Mouse (Mus musculus): ENCODE results near the gene Zfp503. TPM values are rescaled to one million over a fixed set of nuclear protein-coding genes. Genes with fewer than 3 reads are reported as not detected.

Gene Zfp503
- polyA plus RNA-seq, 1 experiment from 2014 or later = 16.5 TPM

DNA sequence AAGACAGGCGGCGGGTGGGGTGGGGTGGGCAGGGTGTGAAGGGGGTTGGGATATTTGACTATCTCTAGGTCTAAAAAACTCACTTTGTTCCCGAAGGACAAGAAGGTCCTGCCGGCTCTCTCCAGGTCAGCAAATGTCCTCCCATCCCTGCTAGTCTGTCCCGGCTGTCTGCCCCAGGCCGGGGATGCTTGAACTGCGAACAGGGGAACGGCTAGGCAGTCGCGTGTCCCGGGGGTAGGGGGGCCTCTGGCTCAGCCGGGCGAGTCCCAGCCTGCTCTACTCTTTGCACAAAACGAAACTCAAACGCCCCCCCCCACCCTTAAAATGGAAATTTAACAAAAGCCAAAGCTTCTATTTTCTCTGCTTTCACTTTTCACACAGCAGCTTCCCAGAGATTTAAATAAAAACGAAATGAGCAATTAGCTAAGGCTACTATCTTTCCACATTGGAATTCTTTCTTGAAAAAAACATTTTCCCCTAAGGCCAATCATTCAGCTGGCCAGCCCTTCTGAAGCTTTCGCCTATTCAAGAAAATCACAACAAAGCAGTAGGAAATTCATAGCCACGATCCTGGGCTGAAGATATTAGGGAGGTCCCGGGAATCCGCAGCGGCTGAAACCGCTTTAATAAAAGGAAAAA is 6.0 kb downstream of the Zfp503 start:
- H3K4me2 ChIP-seq (replicated peaks) = peak overlapping the region; percentile 82
- peak overlapping the region; percentile 70 for H3K27ac ChIP-seq
- H3K4me1 ChIP-seq (replicated peaks) = peaks cover 12% of the 10 kb centered on the region; the same call in 1 of the 2 replicates
- no peaks in the 10 kb centered on the region for H3K9me3 ChIP-seq
- H3K9ac ChIP-seq = peak overlapping the region; percentile 68
- ATAC-seq = no peak
- no peaks in the 10 kb centered on the region for H3K27me3 ChIP-seq (replicated peaks)
- 6% methylated on average over 22 of the region's 22 CpGs for WGBS
- H3K36me3 ChIP-seq = peaks cover 5% of the 10 kb centered on the region; the same call in 1 of the 2 replicates
- H3K4me3 ChIP-seq (replicated peaks) = peak overlapping the region; percentile 43

DNA sequence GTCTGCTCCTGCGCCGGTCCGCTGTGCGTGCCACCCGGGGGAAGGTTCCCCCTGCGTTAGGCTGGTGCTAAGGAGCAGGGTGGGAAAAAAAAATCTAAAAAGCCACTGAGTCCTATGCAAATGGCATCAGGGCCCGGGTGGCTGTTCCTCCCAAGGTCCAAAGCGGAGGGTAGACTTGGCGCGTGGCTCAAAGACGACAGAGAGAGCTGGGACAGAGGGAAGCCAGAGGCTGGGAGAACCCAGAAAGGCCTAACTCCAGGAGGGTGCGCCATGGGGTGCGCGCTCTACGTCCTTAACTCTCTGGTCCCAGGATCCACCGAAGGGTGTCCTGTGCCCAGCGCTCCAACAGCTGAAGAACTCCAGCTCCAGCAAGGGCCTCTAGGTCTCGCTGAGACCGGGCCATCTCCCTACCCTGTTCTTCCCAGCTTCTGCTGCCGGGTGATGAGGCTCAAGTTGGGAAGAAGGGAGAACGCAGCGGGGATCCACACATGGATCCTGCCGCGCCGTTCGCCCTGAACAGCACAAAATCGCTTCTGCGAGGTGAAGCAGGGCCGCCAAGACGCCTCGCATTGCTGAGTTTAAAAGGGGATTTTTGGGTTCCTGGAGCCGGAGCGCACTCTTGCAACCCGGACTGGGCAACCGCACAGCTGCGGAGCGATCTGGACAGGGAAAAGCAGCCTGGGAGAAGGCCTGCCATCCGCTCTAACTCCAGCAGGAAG is 6.7 kb downstream of the Zfp503 start:
- Histone ChIP-seq H3K4me3 (replicated peaks) (peak overlapping the region; percentile 43), H3K27ac (peak overlapping the region; percentile 70), H3K9ac (peak overlapping the region; percentile 68), H3K4me1 (replicated peaks) (peaks cover 12% of the 10 kb centered on the region; the same call in 1 of the 2 replicates), H3K4me2 (replicated peaks) (peak overlapping the region; percentile 82), H3K36me3 (peaks cover 5% of the 10 kb centered on the region; the same call in 1 of the 2 replicates), H3K9me3 (no peaks in the 10 kb centered on the region), H3K27me3 (replicated peaks) (no peaks in the 10 kb centered on the region)
- no peak for ATAC-seq
- WGBS = 15% methylated on average over 38 of the region's 38 CpGs

DNA sequence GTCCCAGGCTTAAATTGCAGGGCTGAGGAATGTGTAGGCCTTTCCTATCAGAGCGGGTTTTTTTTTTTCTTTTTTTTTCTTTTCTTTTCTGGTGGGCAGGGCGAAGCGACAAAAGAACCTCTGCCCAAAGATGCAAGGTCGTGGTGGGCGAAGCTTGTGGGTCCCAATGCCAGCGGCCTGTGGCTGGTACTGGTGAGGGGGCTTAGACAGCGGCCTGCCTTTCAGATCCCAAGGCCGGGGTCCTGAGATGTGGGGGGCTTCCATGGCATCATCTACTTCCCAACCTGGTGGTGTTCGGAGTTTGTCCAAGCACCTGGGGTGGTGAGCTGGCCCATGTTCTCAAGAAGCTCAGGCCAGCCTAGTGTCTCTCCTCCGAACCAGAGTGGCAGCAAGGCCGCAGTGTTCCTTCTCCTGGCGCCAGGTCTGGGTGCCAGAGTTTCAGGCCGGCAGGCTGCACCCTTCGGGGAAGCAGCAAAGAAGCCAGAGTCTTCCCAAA is 7.3 kb downstream of the Zfp503 start:
- Histone ChIP-seq H3K27me3 (replicated peaks) (no peaks in the 10 kb centered on the region), H3K36me3 (peaks cover 5% of the 10 kb centered on the region; the same call in 1 of the 2 replicates), H3K4me3 (replicated peaks) (peak overlapping the region; percentile 43), H3K4me1 (replicated peaks) (peaks cover 12% of the 10 kb centered on the region; the same call in 1 of the 2 replicates), H3K27ac (peak overlapping the region; percentile 70), H3K9me3 (no peaks in the 10 kb centered on the region), H3K4me2 (replicated peaks) (peak overlapping the region; percentile 82), H3K9ac (peak overlapping the region; percentile 68)
- ATAC-seq = no peak
- 49% methylated on average over 14 of the region's 14 CpGs for WGBS

GRCm38 (mm10) chr14:21981462-21981861 is 7.9 kb downstream of the Zfp503 start:
- Histone ChIP-seq H3K36me3 (peaks cover 5% of the 10 kb centered on the region; the same call in 1 of the 2 replicates), H3K4me3 (replicated peaks) (peak overlapping the region; percentile 26), H3K27ac (no peak overlapping the region), H3K9ac (no peak overlapping the region), H3K4me1 (replicated peaks) (peaks cover 12% of the 10 kb centered on the region; the same call in 1 of the 2 replicates), H3K9me3 (no peaks in the 10 kb centered on the region), H3K27me3 (replicated peaks) (no peaks in the 10 kb centered on the region), H3K4me2 (replicated peaks) (peak overlapping the region; percentile 63)
- ATAC-seq = peak; percentile 74
- 3% methylated on average over 22 of the region's 22 CpGs for WGBS

- Histone ChIP-seq H3K27me3 (replicated peaks) (no peaks in the 10 kb centered on the region), H3K27ac (no peak overlapping the region), H3K4me3 (replicated peaks) (no peak overlapping the region), H3K4me1 (replicated peaks) (no peaks in the 10 kb centered on the region), H3K9ac (no peak overlapping the region), H3K9me3 (no peaks in the 10 kb centered on the region), H3K4me2 (replicated peaks) (no peak overlapping the region), H3K36me3 (no peaks in the 10 kb centered on the region)
- ATAC-seq = 0 out of 2 replicates have a peak, but pooled peaks have one; percentile 45
- 43% methylated on average over 4 of the region's 4 CpGs for WGBS
Measured at GRCm38 (mm10) chr14:21968978-21969377, 20.4 kb downstream of the Zfp503 start.

DNA sequence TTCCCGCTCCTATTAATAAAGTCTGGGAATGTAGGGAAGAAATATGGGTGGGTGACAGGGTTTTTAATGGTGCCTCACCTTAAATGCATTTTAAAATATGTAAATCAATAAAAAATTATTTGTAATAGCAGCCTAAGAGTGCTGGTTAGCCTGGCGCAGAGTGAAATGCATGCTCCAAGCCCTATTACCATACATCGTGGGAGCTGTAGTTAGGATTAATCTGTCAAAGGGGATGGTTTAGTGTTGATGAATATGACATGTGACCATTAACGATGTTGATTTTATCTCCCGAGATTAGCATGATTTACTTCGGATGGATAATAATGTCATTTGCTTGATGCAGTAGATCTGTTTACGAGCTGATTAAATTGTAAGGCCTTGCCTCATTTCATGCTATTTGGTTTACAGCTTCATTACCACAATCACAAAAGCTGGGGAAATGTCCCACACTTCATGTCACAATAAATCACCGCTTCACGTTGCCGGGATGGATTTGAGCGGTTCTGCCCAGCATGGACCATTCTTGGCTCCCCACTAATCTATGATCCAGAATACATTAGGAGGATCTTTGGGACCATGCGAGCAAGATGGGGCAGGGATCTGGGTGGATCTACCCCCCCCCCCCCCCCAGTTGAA is 21.9 kb downstream of the Zfp503 start:
- H3K9me3 ChIP-seq = no peaks in the 10 kb centered on the region
- H3K4me1 ChIP-seq (replicated peaks) = no peaks in the 10 kb centered on the region
- H3K9ac ChIP-seq = no peak overlapping the region
- H3K27ac ChIP-seq = no peak overlapping the region
- no peaks in the 10 kb centered on the region for H3K36me3 ChIP-seq
- no peaks in the 10 kb centered on the region for H3K27me3 ChIP-seq (replicated peaks)
- no peak overlapping the region for H3K4me2 ChIP-seq (replicated peaks)
- no peak overlapping the region for H3K4me3 ChIP-seq (replicated peaks)
- 49% methylated on average over 12 of the region's 12 CpGs for WGBS
- no peak for ATAC-seq

DNA sequence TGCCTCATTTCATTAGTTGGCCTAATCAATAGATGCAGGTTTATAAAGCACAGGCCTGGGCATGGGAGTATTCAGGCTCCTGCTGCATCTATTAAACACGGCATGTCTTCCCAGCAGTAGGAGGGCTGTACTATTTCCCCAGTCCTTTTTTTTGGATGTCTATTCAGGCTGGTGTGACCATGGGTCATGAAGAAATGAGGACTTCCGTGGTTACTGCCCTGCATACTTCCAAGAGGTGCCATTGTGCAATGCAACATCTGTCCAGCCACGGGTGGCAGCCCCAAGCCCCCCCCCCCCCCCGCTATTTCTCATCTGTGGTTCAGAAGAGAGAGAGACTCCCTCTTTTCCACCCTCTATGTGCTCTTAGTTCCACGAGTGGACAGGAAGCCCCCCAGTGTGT is 23.1 kb downstream of the Zfp503 start:
- Histone ChIP-seq H3K27me3 (replicated peaks) (no peaks in the 10 kb centered on the region), H3K9me3 (no peaks in the 10 kb centered on the region), H3K4me2 (replicated peaks) (no peak overlapping the region), H3K9ac (no peak overlapping the region), H3K36me3 (no peaks in the 10 kb centered on the region), H3K27ac (no peak overlapping the region), H3K4me3 (replicated peaks) (no peak overlapping the region), H3K4me1 (replicated peaks) (no peaks in the 10 kb centered on the region)
- no peak for ATAC-seq
- WGBS = 67% methylated on average over 4 of the region's 5 CpGs

DNA sequence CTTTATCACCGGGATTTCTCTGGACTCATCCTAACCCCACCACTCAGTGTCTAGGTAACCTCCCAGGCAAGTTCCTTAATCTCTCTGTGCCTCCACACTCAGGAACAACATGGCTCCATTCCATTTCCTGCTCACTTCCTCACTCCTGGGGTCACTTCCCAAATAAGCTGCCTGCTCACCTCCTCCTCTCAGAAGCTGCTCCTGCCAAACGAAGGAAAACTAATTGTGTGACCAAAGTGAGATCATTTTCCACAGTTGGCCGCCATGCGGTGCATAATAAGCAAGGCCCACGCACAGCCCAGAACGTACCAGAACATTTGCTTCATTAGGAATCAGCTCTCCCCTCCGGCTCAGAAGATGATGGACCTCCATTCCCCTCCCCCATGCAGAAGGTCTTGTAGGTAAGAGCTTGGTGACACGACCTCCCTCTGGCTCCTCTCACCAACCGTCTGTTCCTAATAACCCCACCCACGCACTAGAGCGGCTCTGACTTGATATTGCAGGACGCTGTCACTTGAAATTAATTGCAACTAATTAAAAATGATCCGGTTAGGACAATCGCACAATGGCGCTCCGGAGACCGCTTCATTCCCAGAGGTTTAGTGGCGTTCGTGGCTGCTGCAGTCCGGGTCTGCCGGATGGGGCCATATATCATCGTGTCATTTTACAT is 26.9 kb downstream of the Zfp503 start:
- no peaks in the 10 kb centered on the region for H3K36me3 ChIP-seq
- ATAC-seq = no peak
- H3K4me2 ChIP-seq (replicated peaks) = no peak overlapping the region
- no peaks in the 10 kb centered on the region for H3K27me3 ChIP-seq (replicated peaks)
- no peaks in the 10 kb centered on the region for H3K4me1 ChIP-seq (replicated peaks)
- 72% methylated on average over 22 of the region's 22 CpGs for WGBS
- H3K27ac ChIP-seq = no peak overlapping the region
- no peak overlapping the region for H3K9ac ChIP-seq
- H3K9me3 ChIP-seq = no peaks in the 10 kb centered on the region
- H3K4me3 ChIP-seq (replicated peaks) = no peak overlapping the region

GRCm38 (mm10) chr14:21959243-21959642 is 30.2 kb downstream of the Zfp503 start:
- Histone ChIP-seq H3K4me1 (replicated peaks) (no peaks in the 10 kb centered on the region), H3K27me3 (replicated peaks) (no peaks in the 10 kb centered on the region), H3K27ac (no peak overlapping the region), H3K4me2 (replicated peaks) (no peak overlapping the region), H3K4me3 (replicated peaks) (no peak overlapping the region), H3K36me3 (no peaks in the 10 kb centered on the region), H3K9me3 (no peaks in the 10 kb centered on the region), H3K9ac (no peak overlapping the region)
- WGBS = 48% methylated on average over 8 of the region's 8 CpGs
- no peak for ATAC-seq

- no peak overlapping the region for H3K4me2 ChIP-seq (replicated peaks)
- no peaks in the 10 kb centered on the region for H3K4me1 ChIP-seq (replicated peaks)
- no peaks in the 10 kb centered on the region for H3K36me3 ChIP-seq
- H3K9ac ChIP-seq = no peak overlapping the region
- no peaks in the 10 kb centered on the region for H3K9me3 ChIP-seq
- H3K27me3 ChIP-seq (replicated peaks) = no peaks in the 10 kb centered on the region
- WGBS = 82% methylated on average over 5 of the region's 5 CpGs
- H3K27ac ChIP-seq = no peak overlapping the region
- H3K4me3 ChIP-seq (replicated peaks) = no peak overlapping the region
- no peak for ATAC-seq
Measured at GRCm38 (mm10) chr14:21958643-21959042, 30.8 kb downstream of the Zfp503 start.

DNA sequence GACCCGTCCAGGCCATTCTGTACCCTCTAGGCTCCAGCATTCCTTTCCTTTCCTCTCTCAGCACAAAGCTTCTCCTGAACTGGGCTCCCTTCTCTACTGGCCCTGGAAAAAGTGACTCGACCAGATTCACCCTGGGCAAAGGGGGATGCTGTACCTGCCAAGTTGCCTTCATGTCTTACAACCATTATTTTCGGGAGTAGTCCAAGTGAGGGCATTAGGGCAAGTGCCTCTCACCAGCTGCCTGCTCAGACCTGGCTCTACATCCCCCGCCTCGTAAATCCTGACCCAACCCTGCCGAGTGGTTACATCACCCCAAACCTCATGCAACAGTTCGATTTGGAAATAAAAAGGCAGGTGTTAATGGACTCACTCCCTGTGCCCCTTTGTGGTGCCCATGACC is 36.9 kb downstream of the Zfp503 start:
- Histone ChIP-seq H3K36me3 (no peaks in the 10 kb centered on the region), H3K9me3 (no peaks in the 10 kb centered on the region), H3K9ac (no peak overlapping the region), H3K4me2 (replicated peaks) (no peak overlapping the region), H3K4me1 (replicated peaks) (no peaks in the 10 kb centered on the region), H3K27ac (no peak overlapping the region), H3K4me3 (replicated peaks) (no peak overlapping the region), H3K27me3 (replicated peaks) (no peaks in the 10 kb centered on the region)
- no peak for ATAC-seq
- 67% methylated on average over 7 of the region's 7 CpGs for WGBS

Data from intestine, embryonic 15.5 days (tissue).